Mouse (Mus musculus) ovary, adult 18-20 months (tissue): ENCODE data around the gene Entpd3.
"Not testable (repeated sequence)": the region's sequence is repeated elsewhere in the genome, so short reads cannot be mapped to it uniquely, and the experiment has no call there.

ENCODE experiments used
- DNase-seq: peaks from one replicate; pipeline ENCODE4 v3.0.0; 2022; ENCODE audit warnings: low spot score, mixed read lengths

Entpd3 gene

DNA sequence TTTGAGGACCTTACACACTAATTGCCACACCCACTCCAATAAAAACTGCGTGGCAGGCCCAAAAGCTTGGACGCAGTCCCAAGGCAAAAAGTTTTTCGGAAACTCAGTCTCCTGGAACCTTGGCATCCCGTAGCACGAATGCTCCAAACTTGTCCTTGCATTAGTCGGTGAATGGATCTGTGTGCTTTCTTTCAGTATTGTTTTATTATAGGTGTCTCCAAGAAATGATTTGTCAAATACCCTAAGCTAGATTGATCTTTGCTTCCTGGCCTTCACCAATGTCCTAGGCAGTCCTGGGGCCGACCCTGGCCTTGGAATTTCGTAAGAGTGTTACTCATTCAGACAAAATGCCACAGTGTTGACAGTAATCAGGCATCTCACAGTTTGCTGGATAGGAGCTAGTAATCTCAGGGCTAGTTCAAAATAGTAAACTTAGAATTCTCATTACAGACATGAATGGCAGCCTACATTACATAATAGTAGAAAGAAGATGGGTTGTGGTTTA is 6.1 kb upstream of the Entpd3 start:
- DNase-seq: not testable (repeated sequence)

DNA sequence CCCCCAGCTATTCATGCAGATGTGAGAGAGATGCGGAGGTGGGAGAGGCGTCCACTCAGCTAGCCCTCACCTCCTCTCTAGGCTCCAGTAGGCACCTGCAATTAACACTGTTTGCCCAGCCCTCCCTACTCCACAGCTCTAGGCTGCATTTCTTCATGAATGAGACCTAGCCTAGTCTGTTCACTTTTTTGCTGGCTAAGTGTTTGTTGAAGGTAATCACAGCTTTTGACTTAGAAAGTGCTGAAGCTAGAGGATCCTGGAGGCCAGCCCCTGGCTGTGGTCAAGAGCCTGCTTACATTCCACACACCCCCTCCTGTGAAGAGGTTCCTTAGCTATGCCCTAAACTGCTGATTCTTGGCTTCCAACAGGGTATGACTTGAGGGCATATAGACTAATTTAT is 1.8 kb downstream of the Entpd3 start:
- DNase-seq: no peak

DNA sequence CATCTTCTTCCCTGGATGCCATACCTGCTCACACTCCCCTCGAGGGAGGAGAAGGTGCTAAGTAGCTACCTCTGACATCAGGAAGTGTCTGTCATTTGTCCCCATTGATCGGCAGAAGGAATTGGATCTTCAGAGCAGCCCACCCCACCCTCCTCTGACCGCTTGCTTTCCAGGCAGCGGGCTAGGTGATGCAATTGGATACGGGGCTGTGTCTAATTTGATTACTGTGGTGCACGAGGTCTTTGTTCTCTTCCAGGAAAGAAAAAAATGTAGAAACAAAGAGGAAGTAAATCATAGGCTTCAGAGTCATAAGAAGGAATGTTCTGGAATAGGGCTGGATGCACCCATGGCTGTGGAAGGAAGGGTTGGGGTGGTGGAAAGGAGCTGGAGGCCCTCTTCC is 2.6 kb downstream of the Entpd3 start:
- no peak for DNase-seq

- DNase-seq: no peak
These were observed 6.4 kb downstream of the Entpd3 start for GRCm38 (mm10) chr9:120545994-120546393.

GRCm38 (mm10) chr9:120546482-120546881 is 6.9 kb downstream of the Entpd3 start:
- DNase-seq: no peak

DNA sequence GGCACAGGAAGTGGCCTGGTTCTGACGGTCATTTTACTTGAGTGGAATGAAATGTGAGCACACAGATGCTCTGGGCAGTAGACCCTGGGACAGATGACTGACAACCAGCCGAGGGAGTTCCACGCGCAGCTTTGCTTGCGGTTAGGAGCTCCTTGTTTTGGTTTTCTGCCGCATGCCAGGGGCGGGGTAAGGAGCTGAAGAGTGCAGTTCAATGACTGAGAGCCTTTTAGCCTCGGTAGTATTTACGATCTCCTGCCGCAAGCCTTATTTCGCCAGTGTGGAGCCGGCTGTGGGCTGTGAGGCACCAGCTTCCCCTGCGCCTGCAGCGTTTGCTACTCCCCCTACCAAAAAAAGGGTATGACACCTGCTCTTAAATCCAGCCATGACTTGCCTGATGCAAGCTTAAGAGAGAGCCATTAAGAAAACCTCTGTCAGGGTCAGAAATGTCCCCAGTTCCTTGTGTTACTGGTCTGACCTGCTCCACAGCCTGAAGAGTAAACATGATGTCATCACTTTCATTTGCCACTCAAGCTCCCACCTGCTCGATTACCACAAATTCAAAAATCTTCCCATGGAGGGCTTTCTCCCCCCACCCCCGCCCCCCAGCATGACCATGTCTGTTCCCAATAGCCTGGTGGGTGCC is 7.5 kb downstream of the Entpd3 start:
- DNase-seq: no peak

DNA sequence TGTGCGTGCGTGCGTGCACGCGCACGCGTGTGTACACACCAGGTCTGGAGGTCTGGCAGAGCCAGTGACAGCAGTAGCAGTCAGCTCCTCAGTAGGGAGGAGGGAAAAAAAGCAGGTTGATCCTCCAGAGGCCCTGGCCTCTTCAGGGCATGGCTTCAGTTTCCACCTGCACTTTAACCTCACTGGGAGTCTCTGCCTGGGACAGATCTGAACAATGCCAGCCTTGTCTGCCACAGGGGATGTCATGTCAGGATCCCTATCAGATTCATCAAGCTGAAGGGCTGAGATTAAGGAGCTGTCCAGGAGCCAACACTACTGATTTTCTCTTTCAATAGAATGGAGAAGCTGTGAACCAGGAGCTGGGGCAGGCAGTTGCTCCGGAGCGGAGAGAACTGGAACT is 11.2 kb downstream of the Entpd3 start:
- DNase-seq: no peak

GRCm38 (mm10) chr9:120563590-120563989 is 24.0 kb downstream of the Entpd3 start:
- no peak for DNase-seq

GRCm38 (mm10) chr9:120564247-120564646 is 24.6 kb downstream of the Entpd3 start:
- no peak for DNase-seq

DNA sequence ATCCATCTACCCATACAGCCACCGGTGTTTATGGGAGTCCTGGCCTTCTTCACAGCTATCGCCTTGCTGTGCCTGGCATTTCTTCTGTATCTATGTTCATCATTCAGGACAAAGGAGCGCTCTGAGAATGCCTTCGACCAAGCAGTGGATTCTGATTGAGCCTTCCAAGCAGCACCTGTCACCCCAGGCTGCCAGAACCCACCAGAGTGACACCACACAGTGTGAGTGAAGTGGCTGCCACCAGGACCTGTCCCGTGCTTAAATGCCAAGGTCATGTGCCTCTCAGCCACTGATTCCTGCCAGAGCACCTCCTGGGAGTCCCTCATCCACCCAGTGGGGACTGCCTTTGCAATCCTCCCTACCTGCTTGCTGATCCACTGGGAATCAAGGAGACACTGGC is 26.8 kb downstream of the Entpd3 start:
- DNase-seq: no peak

- no peak for DNase-seq
These were observed 29.3 kb downstream of the Entpd3 start for GRCm38 (mm10) chr9:120568917-120569316.

- DNase-seq: no peak
These were observed 30.2 kb downstream of the Entpd3 start for GRCm38 (mm10) chr9:120569721-120570333.

GRCm38 (mm10) chr9:120570334-120570725 is 30.7 kb downstream of the Entpd3 start:
- no peak for DNase-seq

DNA sequence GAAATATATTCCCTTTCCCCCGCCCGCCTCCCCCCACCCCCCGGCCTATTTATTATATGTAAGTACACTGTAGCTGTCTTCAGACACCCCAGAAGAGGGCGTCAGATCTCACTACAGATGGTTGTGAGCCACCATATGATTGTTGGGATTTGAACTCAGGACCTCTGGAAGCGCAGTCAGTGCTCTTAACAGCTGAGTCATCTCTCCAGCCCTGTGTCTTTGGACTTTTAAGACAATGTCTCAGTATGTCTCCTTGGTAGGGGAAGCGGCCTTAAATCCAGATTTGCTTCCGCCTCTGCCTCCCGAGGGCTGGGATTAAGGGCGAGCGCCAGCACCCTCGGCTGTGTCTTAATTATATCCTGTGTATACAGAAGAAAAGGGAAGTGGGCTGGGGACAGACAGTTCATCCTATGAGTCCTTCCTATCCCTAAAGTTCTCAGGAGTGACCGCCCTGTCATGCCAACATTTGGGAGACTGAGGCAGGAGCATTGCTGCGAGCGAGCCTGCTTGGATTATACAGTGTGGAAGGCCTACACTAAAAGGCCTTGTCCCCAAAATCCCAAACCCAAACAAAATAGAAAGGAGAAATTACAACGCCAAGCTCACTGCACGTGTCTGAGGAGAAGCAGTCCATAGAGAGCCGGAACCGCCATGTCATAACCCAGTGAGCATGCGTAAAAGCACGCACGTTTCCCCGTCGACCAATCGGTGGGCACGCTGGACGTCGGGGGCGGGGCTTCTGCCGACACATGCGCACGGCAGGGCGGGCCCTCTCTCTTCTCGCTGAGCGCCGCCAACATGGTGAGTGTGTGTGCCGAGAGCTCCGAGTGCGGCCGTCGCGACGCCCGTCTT is 31.3 kb downstream of the Entpd3 start, which contains the start of gene Rpl14:
Gene Rpl14, plus strand, starts transcription at position 704 of the 852 bp plus-strand sequence.
- DNase-seq: peak; percentile 94

DNA sequence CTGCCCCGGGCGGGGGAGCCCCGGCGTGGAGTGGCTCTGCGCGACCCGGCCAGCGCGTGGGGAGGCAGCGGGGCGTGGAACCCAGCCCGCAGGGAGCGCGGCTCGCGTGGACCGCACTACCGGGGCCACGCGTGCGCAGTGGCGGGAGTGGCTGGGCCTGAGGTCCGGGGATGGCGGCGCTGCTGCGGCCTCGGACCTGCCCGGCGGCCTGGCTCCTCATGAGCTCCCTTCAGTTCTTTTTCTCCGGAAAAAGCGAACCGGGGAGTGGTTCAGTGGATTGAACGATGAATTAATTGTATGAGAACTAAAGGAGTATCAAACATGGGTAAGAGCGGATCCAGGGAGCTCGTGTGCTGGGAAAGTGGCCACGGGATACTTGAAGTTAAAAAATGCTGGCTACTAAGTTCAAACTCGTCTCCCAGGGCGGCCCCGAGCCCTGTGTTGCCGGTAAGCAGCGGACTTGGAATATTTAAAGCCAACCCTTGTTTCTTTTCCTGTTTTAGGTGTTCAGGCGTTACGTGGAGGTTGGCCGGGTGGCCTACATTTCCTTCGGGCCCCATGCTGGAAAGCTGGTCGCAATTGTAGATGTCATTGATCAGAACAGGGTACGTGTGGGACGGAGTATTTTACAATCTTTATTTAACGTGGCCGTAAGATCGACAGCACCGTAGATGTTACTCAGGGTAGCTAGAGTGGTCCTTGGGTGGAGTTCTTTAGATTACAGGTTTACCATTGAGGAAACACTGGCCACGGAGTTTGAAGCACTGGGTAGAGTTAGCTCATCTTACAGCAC is 32.2 kb downstream of the Entpd3 start:
- DNase-seq: no peak

DNA sequence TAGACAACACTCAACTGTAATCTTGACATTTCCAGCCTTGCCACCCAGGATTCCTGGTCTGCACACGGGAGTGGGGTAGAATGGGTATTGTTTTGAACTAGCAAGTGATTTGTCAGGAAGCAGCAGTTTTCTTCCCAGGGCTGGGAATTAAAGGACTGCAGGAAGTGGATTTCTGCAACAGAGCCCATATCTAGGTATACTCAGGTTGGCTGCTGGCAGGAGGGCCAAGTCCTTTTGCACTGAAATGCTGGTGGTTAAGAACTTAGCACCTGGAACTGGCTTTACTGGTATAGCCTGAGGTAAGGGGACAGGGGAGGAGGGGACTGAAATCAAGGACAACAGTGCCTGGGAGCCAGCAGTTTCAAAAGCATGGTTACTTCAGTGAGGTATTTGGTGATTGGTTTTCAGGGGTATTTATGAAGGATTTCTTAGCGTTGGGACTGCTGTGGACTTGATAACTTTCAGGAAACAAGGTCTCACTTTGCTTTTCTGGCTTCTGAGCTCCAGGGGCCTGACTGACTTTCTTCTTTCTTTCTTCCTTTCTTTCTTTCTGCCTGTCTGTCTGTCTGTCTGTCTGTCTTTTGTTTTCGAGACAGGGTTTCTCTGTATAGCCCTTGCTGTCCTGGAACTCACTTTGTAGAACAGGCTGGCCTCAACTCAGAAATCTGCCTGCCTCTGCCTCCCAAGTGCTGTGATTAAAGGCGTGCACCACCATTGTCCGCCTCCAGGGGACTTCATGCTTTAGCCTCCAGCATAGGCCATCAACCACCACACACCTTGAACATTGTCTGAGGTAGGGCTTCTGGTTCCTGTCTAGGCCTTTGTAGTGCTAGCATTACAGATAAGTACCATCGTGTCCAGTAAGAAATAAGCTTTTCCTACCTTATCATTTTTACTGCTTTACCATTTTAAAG is 36.4 kb downstream of the Entpd3 start:
- no peak for DNase-seq

DNA sequence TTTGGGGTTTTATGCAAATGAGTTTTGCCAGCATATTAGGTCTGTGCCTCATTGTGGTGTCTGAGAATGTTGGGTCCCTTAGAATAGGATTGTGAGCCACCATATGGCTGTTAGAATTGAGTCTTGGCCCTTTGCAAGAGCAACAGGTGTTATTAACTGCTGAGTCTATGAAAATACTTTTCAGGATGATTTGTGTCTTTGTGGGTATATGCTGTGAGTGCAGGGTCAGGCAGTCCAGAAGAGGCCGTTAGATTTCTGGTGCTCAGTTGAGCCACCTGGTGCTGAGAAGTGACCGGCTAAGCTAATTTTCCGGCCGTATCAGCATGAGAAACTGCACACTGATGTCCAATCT is 37.0 kb downstream of the Entpd3 start:
- no peak for DNase-seq

DNA sequence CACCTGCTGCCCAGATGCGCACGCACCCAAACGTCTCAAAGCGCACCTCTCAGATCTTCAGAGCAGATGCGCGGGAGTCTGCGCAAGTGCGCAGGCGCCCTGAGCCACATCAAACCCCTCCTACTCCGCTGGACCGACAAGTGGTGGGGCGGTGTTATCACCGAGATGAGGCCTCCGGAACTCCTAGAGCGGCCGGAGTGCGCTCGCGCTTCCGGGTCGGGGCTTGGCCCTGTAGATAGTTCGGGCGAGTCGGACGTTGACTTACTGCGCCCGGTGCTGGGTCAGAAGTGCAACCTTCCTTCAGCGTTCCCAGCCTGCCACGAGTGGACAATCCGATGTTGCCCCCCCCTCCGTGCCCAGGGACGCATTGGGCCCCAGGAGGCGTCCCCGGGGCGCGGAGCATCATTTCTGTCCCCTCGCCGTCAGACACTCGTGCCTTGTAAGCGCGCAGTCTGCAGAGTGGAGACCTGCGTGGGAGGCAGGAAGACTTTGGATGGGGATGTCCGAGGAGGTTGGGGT is 37.6 kb downstream of the Entpd3 start:
- peak; percentile 82 for DNase-seq

DNA sequence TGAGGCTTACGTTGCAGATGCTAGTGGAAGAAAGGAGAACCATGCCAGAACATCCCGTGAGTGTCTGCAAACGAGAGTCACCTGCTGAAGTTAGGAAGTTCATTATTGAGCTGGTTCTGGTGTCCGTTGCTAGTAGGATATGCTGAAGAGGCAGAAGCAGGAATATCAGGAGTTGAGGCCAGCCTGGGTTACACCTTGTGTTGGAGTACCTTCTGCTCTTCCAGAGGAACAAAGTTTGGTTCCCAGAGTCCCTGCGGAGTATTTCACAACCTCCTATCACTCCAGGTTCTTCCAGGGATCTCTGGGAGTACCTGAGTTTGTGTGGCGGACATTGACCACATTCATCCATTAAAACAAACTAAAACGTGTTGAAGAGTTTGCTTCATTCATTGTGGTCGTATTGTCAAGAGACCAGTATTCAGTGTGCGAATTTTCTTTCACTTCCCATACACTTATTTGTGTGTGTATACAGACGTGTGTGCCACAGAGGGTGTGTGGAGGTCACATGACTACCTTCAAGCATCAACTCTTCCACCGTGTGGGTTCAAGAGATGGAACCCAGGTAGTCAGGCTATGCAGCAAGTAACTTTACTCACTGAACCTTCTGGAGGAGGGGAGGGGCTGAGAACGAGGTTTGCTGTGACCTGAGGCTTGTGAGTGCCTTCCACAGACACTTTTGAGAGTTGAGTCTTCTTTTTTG is 38.2 kb downstream of the Entpd3 start:
- DNase-seq: no peak

- no peak for DNase-seq
These were observed 39.1 kb downstream of the Entpd3 start for GRCm38 (mm10) chr9:120578701-120579100.
